Mouse (Mus musculus) brain, adult 2 months (tissue): Measurements from ENCODE around the gene Rora.

Experiments used
- DNase-seq: peaks from one replicate; pipeline ENCODE4 v3.0.0; 2011; ENCODE audit warnings: low read depth, low spot score

Rora gene

GRCm38 (mm10) chr9:68653211-68654038, at the start of gene Rora:
Gene Rora, plus strand, starts transcription at chr9:68653786.
- DNase-seq: peak; percentile 93

GRCm38 (mm10) chr9:68614006-68614405, 39.6 kb upstream of the Rora start:
- DNase-seq: peak; percentile 93

GRCm38 (mm10) chr9:68617116-68617515, 36.5 kb upstream of the Rora start:
- DNase-seq: no peak

GRCm38 (mm10) chr9:68620036-68620435, 33.5 kb upstream of the Rora start:
- no peak for DNase-seq

GRCm38 (mm10) chr9:68620441-68620840, 33.1 kb upstream of the Rora start:
- DNase-seq: no peak

- peak; percentile 6 for DNase-seq
Observed at GRCm38 (mm10) chr9:68624981-68625380, 28.6 kb upstream of the Rora start.

GRCm38 (mm10) chr9:68637301-68637700, 16.3 kb upstream of the Rora start:
- DNase-seq: peak; percentile 31

- DNase-seq: peak; percentile 15
Observed at GRCm38 (mm10) chr9:68641123-68641522, 12.5 kb upstream of the Rora start.

- DNase-seq: no peak
Observed at GRCm38 (mm10) chr9:68648061-68648460, 5.5 kb upstream of the Rora start.

- peak; percentile 20 for DNase-seq
Observed at GRCm38 (mm10) chr9:68654039-68654332, 400 bp downstream of the Rora start.

- peak; percentile 66 for DNase-seq
Observed at GRCm38 (mm10) chr9:68654333-68655017, 889 bp downstream of the Rora start.

- DNase-seq: peak; percentile 88
Observed at GRCm38 (mm10) chr9:68655018-68656005, 1.7 kb downstream of the Rora start.

- peak; percentile 72 for DNase-seq
Observed at GRCm38 (mm10) chr9:68656076-68656795, 2.6 kb downstream of the Rora start.

GRCm38 (mm10) chr9:68656796-68657130, 3.2 kb downstream of the Rora start:
- DNase-seq: no peak

GRCm38 (mm10) chr9:68670731-68671130, 17.1 kb downstream of the Rora start:
- no peak for DNase-seq

GRCm38 (mm10) chr9:68672459-68672858, 18.9 kb downstream of the Rora start:
- DNase-seq: no peak

GRCm38 (mm10) chr9:68673221-68673620, 19.6 kb downstream of the Rora start:
- no peak for DNase-seq

- DNase-seq: no peak
Observed at GRCm38 (mm10) chr9:68679871-68680374, 26.3 kb downstream of the Rora start.

GRCm38 (mm10) chr9:68683938-68684337, 30.4 kb downstream of the Rora start:
- DNase-seq: no peak

GRCm38 (mm10) chr9:68685562-68685961, 32.0 kb downstream of the Rora start:
- DNase-seq: no peak

- DNase-seq: peak; percentile 77
Observed at GRCm38 (mm10) chr9:68687251-68687874, 33.8 kb downstream of the Rora start.
